Mouse (Mus musculus) embryonic fibroblast, embryonic 13.5 days (primary cell): ENCODE results near the gene Samd8.

Source experiments
- CTCF ChIP-seq: IDR thresholded peaks from 2 replicates; pipeline ENCODE4 v1.5.1; 2011; ENCODE audit warnings: mild to moderate bottlenecking, control low read depth, low read length, moderate library complexity, borderline replicate concordance; ENCODE audit not compliant: insufficient read depth
- POLR2A ChIP-seq: IDR thresholded peaks from 2 replicates; pipeline ENCODE4 v1.6.1; 2011; ENCODE audit warnings: low read depth, mild to moderate bottlenecking, control low read depth, low read length, moderate library complexity

DNA sequence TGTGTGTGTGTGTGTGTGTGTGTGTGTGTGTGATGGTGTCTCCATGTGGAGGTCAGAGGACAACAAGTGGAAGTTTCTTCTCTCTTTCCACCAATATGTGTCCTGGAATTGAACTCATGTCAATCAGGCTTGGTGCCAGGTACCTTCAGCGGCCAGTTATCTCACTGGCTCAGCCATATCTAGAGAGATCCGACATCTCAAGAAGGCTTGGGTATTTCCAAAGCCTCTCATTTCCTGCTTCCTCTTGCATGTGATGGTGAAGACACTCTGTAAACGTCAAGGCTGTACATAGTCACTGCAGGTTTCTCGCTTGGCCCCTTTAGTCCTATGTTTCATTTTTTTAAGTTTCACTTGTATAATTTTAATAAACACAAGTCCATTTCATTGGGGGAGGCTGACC is 62.9 kb downstream of the Samd8 start:
- TF ChIP-seq CTCF (no peak), POLR2A (no peak)
